Mouse (Mus musculus): ENCODE data around the gene Nkx2-3. TPM values are rescaled to one million over a fixed set of nuclear protein-coding genes. Genes with fewer than 3 reads are reported as not detected.
A peak's percentile ranks its signal among the peaks of the same experiment; 100 is the strongest.

Nkx2-3 gene
- total RNA-seq, 2 experiments from 2014 or later, result not detected

GRCm38 (mm10) chr19:43615571-43616414 is 3.7 kb downstream of the Nkx2-3 start:
- intact Hi-C loops (cut with DNase I), result no loop called here
- no peak for DNase-seq (ENCODE audit: low spot score)

DNA sequence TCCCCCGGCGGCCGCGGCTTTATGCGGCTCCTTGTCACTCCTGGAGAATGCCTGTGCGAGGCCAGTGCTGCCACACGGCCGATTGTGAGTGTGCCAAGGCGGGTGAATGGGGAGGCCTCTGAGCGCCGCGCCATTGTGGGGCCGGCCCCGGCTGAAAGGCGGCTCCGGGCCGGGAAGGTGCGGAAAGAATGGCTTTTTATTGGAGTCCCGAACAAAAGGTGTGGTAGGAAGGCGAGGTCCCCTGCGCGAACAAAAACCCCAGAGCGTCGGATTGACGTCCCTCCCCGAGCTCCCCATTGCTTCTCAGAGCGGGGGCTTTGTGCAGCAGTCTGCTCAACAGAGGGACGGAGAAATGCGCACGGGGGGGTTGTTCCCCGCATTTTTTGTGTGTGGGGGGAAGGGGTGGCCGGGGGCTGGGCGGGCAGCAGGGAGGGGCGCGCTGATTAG is 4.3 kb downstream of the Nkx2-3 start:
- DNase-seq (ENCODE audit: low spot score), result no peak

GRCm38 (mm10) chr19:43616889-43617288 is 4.8 kb downstream of the Nkx2-3 start:
- intact Hi-C loops (cut with DNase I), result no loop called here
- no peak for DNase-seq (ENCODE audit: low spot score)

More for the DNA sequence above, 4.3 kb downstream of the Nkx2-3 start:
- intact Hi-C loops (cut with DNase I), result no loop called here

DNA sequence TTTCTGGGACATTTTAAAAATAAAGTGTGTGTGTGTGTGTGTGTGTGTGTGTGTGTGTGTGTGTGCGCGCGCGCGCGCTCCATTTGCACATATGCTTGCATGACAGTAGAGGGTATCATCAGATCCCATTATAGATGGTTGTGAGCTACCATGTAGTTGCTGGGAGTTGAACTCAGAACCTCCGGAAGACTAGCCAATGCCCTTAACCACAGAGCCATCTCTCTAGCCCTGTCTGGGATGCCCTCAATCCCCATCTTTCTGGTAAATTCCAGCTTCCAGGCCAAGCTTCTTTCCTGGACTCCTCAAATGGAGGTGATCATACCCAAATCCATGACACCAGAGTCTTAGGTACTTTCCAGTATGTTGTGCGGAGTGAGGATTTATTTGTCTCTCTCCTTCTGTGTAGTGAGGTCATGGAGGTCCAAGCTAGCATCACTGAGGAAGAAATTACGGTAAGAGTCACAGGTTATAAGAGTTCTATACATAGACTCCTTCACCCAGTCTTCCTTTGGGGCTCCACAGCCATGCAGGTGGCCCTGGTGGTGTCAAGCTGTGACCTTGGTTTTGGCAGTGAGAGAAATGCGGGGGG is 5.7 kb downstream of the Nkx2-3 start:
- intact Hi-C loops (cut with DNase I), result no loop called here
- DNase-seq (ENCODE audit: low spot score), result no peak

GRCm38 (mm10) chr19:43618505-43619030 is 6.4 kb downstream of the Nkx2-3 start:
- no peak for DNase-seq (ENCODE audit: low spot score)
- intact Hi-C loops (cut with DNase I), result no loop called here

DNA sequence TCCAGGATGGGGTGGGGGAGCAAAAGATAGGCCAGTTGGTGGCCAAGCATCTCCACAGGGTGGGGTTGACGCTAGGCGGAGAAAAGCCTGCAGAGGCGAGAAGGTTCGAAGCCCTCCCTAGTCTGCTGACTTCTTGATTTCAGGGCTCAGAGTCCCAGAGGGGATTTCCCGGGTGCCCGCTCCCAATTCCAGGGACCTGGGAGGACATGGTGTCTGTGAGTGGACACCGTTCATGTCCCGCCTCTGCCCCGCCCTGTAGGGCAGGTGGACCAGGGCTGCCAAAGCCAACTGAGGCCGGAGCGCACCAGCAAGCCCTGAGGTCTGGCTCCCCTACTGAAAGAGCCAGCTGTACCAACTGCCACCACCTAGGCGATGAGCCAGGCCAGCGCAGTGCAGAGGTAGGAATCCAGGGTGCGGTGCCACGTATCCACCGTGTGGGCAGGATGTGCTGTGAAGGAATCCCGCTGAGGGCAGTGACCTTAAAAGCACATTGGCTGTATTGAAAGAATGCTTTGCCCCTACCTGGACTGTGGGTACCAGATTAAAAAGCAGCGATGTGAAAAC is 7.9 kb downstream of the Nkx2-3 start:
- intact Hi-C loops (cut with DNase I), result loop anchor here (5.0 to 10.0 kb wide), 2 partner anchors 88 to 125 kb away; no protein-coding TSS in a partner anchor
- DNase-seq (ENCODE audit: low spot score), result no peak

DNA sequence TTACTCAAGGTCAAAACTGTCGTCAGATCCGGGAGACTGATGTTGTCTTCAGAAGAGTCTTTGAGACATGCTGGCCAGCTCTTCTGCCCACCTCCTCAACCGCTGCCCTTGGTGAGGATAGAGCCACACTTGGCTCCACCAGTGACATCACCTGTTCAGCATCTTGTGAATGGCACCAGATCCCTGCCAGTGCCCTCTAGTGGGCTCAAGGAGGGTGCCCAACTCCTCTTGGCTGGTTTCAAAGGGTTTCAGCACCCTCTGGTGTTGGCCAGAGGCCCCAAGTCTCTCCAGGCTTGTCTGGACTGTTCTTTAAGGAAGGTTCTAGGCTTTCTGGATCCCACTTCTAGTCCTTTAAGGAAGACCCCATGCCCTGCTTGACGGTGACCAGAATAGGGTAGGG is 11.8 kb downstream of the Nkx2-3 start:
- intact Hi-C loops (cut with DNase I), result loop anchor here (5.0 to 10.0 kb wide), 2 partner anchors 92 to 129 kb away; no protein-coding TSS in a partner anchor
- no peak for DNase-seq (ENCODE audit: low spot score)

GRCm38 (mm10) chr19:43626160-43626559 is 14.0 kb downstream of the Nkx2-3 start:
- intact Hi-C loops (cut with DNase I), result loop anchor here (5.0 to 10.0 kb wide), 2 partner anchors 41 to 131 kb away; no protein-coding TSS in a partner anchor
- DNase-seq (ENCODE audit: low spot score), result no peak

DNA sequence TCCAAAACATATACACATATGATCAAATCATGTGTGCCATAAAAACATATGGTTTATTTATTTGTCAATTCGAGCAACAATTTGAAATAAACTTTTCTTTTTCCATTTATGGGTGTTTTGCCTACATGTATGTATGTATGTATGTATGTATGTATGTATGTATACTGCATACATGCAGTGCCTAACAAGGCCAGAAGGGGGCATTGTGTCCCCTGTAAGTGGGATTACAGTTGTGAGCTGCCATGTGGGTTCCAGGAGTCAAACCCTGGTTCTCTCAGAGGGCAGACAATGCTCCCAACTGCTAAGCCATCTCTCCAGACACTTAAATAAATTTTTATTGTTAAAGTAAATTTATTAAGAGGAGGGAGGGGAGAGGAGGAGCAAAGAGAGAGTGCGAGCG is 15.2 kb downstream of the Nkx2-3 start:
- intact Hi-C loops (cut with DNase I), result loop anchor here (5.0 to 10.0 kb wide), 2 partner anchors 40 to 133 kb away; no protein-coding TSS in a partner anchor
- DNase-seq (ENCODE audit: low spot score), result no peak

- intact Hi-C loops (cut with DNase I), result loop anchor here (5.0 to 10.0 kb wide), 2 partner anchors 38 to 134 kb away; no protein-coding TSS in a partner anchor
- no peak for DNase-seq (ENCODE audit: low spot score)
These were observed 17.0 kb downstream of the Nkx2-3 start for GRCm38 (mm10) chr19:43629088-43629487.

DNA sequence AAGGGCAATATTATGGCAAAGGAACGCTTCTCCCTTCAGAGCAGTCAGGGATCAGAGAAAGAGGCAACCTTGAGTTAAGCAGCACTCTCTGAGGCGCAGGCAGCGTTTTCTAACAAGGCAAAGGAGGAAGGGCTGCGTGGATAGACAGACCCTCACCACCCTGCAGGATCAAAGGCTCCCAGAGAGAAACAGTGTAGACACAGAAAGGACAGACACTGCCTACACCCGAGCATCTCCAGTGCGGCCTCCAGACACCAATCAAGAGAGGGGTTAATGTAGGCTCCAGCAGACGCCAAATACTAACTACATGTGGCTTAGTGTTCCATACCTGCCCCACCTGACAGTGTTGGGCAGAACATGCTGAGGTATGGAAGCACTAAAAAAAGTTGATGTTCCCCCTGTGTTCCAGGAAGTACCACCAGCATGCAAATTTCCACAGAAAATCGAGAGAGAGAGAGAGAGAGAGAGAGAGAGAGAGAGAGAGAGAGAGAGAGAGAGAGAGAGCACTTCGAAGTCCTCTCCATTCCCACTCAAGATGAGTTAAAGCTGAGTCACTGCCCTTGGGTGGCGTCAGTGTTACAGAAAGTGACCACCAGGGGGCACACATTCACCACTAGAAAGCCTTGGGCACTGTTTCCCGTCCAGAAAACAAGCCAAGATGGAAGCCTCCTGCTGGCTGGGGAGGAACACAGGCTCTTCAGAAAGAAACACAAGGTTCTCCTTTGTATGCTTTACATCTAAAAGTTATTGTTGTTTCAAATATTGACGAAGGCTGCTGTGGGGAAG is 18.5 kb downstream of the Nkx2-3 start:
- intact Hi-C loops (cut with DNase I), result loop anchor here (2.0 kb wide), 2 partner anchors 26 to 120 kb away; no protein-coding TSS in a partner anchor
- peak; percentile 43 for DNase-seq (ENCODE audit: low spot score)

DNA sequence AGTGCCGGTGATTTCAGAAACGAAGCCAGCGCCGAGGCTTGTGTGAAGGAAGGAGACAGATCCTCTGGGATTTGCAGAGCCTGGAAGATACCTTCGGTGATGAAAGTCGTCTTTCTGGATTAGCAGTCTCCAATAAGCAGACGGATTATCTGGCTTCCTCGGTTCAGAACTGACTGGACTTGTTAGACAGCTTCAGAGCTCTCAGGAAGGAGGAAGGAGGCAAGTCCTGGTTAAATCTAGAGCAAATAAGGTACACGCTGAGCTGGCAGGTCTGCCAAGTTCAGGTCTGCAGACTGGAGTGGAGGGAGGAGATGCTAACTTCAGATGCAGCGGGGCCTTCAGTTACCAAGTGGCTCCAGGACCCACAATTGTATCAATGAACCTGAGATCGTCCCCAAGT is 29.7 kb downstream of the Nkx2-3 start:
- intact Hi-C loops (cut with DNase I), result no loop called here
- DNase-seq (ENCODE audit: low spot score), result no peak

DNA sequence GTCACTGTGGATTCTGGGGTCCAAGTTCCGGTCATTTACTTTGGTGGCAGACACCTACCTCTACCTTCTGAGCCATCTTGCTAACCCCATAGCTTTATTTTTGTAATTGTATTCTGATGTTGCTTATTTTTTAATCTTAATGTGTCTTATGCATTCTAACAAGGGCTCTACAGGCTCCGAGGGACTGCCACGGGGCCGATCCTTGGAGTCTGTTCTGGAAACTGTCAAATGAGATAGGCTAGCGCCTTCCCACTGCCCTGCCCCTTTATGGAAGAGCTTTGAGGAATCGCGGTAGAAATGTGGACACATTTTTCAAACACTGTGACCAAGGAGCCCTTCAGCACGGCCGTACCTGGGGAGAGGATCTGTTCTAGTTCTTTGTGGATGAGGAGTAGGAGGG is 30.7 kb downstream of the Nkx2-3 start:
- intact Hi-C loops (cut with DNase I), result no loop called here
- no peak for DNase-seq (ENCODE audit: low spot score)

DNA sequence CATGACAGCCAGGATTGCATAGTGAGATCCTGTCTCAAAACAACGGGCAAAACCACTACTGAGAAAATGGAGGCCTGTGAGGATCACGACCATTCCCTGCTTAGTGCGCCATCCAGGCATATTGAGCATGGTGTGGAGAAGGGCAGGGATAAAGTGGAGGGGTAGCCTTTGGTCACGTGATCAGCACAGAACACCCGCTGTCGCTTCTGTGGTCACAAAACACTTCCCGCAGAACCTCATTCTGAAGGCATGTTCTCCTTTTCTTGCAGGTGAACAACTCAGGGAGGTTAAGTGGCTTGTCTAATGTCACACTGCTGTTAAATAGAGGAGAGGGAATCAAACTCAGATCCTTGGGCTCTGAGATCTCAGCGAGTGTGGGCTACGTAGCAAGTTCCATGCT is 33.4 kb downstream of the Nkx2-3 start:
- intact Hi-C loops (cut with DNase I), result no loop called here
- no peak for DNase-seq (ENCODE audit: low spot score)

- intact Hi-C loops (cut with DNase I), result no loop called here
- no peak for DNase-seq (ENCODE audit: low spot score)
These were observed 34.7 kb downstream of the Nkx2-3 start for GRCm38 (mm10) chr19:43646852-43647251.

DNA sequence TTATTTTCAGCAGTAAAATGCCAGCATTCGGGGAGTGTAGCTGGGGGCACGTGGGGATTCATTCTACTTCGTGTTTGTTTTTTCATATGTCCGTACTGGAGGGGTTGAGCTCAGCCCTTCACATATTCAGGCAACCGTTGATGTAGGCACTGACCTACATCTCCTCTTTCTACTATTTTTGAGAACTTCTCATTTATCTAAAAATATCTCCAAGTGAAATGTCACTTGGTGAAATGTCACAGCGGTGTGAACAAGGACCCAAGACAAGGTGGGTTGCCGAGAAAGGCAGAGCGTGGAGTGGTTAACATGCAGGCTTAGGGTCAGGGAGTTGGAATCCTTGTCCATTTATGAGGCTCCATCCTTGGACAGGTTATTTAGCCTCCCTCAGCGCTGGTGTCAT is 35.1 kb downstream of the Nkx2-3 start:
- intact Hi-C loops (cut with DNase I), result no loop called here
- DNase-seq (ENCODE audit: low spot score), result no peak

DNA sequence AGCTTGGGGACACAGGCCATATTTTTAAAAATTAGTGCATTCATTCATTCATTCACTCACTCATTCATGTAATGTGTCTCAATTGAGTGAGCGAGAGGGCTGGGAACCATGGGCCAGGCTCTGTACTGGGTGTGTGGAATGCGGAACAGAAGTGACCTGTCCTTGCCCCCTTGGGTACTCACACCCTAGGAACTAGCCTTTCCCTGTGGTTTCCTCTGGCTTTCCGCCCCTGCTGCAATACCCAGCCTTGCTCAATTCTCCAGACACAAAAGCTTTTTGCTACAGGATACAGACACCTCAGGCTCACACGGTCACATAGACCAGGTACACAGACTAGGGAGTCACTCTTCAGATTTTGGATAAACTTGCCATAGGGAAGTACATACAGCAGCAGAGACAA is 36.2 kb downstream of the Nkx2-3 start:
- intact Hi-C loops (cut with DNase I), result no loop called here
- DNase-seq (ENCODE audit: low spot score), result no peak

DNA sequence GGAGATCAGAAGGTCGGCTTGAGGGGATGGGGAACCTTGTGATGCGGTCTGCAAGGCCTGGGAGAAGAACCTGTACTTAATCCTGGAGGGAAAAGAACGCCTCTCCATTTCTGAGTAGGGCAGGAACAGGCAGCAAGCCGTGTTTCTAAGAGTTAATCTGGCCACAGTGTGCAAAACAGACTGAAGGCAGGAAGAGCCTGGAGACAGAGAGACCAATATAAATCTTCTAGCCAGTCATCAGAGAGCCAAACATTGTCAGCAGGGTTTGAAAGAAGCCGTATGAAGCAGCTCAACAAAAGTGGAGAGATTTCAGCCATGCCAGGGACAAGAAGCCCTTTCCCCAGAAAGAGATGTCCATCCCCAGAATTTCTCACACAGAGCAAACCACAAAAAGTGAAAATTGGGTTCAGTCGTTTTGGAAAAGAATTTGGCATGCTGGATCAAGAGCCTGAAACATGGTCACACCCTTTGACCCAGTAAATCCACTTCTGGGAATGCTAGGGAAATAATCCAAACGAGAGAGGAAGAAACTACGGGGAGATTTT is 39.2 kb downstream of the Nkx2-3 start:
- intact Hi-C loops (cut with DNase I), result no loop called here
- no peak for DNase-seq (ENCODE audit: low spot score)

- no peak for DNase-seq (ENCODE audit: low spot score)
- intact Hi-C loops (cut with DNase I), result loop anchor here (2.0 kb wide), 3 partner anchors 25 to 161 kb away; no protein-coding TSS in a partner anchor
These were observed 43.8 kb downstream of the Nkx2-3 start for GRCm38 (mm10) chr19:43655735-43656492.

Data from heart, postnatal 25 days (tissue).